Mouse (Mus musculus) lung, adult 2 months (tissue): ENCODE data around the gene Yjefn3. TPM values are rescaled to one million over a fixed set of nuclear protein-coding genes. Genes with fewer than 3 reads are reported as not detected.

ENCODE experiments used
- DNase-seq: peaks from one replicate; pipeline ENCODE4 v3.0.0; 2022
- H3K4me1 ChIP-seq: fragments of 200-500 bp; 2 replicates; pipeline ENCODE4 v1.6.1; 2011; ENCODE audit warnings: low read length; ENCODE audit not compliant: control insufficient read depth, insufficient read depth
- H3K4me3 ChIP-seq: fragments of 200-500 bp; replicated peaks from 2 replicates; pipeline ENCODE3; 2011; ENCODE audit warnings: low read depth, mild to moderate bottlenecking, control low read depth, low read length; ENCODE audit errors: extremely low read depth
- CTCF ChIP-seq: fragments of 200-500 bp; IDR thresholded peaks from 2 replicates; pipeline ENCODE4 v1.5.1; 2011; ENCODE audit warnings: mild to moderate bottlenecking, low read length, control low read depth; ENCODE audit not compliant: insufficient read depth
- POLR2A ChIP-seq: fragments of 200-500 bp; IDR thresholded peaks from 2 replicates; pipeline ENCODE4 v1.6.1; 2011; ENCODE audit warnings: low read depth, mild to moderate bottlenecking, control low read depth, low read length, borderline replicate concordance; ENCODE audit errors: extremely low read depth
- WGBS: fragments of 180-500 bp; shearing (Covaris S2); methylation state at CpG from one replicate; pipeline ENCODE4 v1.1.7; 2018; 5-methylcytosine and 5-hydroxymethylcytosine counted together
- polyA plus RNA-seq: library from polyadenylated mRNA; depleted of rRNA; stranded (reverse); fragments of >200 nt; gene quantifications from 2 replicates; pipeline ENCODE4 v1.2.3, GENCODE M21; 2012

Gene Yjefn3
- polyA plus RNA-seq, 1 experiment = 3.5 TPM

- no peak overlapping the region for H3K4me3 ChIP-seq
- no peak for TF ChIP-seq POLR2A
- TF ChIP-seq CTCF = no peak
- no peak for DNase-seq
- WGBS = 88% methylated on average over 12 of the region's 12 CpGs
- no peaks in the 10 kb centered on the region for H3K4me1 ChIP-seq
Observed at GRCm38 (mm10) chr8:69912478-69913074, 10.1 kb upstream of the Yjefn3 start.

- H3K4me1 ChIP-seq = no peaks in the 10 kb centered on the region
- 89% methylated on average over 13 of the region's 13 CpGs for WGBS
- no peak overlapping the region for H3K4me3 ChIP-seq
- no peak for DNase-seq
- TF ChIP-seq CTCF = no peak
- no peak for TF ChIP-seq POLR2A
Observed at GRCm38 (mm10) chr8:69911917-69912316, 9.4 kb upstream of the Yjefn3 start.

- TF ChIP-seq POLR2A (no peak), CTCF (no peak)
- 80% methylated on average over 2 of the region's 2 CpGs for WGBS
- H3K4me3 ChIP-seq = no peak overlapping the region
- no peak for DNase-seq
- H3K4me1 ChIP-seq = peaks cover 4% of the 10 kb centered on the region; the same call in 1 of the 2 replicates
Observed at GRCm38 (mm10) chr8:69907106-69907505, 4.6 kb upstream of the Yjefn3 start.

- H3K4me3 ChIP-seq = no peak overlapping the region
- no peak for DNase-seq
- TF ChIP-seq POLR2A (no peak), CTCF (no peak)
- H3K4me1 ChIP-seq = peaks cover 4% of the 10 kb centered on the region; the same call in 1 of the 2 replicates
- 82% methylated on average over 2 of the region's 2 CpGs for WGBS
Observed at GRCm38 (mm10) chr8:69906260-69906659, 3.7 kb upstream of the Yjefn3 start.

GRCm38 (mm10) chr8:69904096-69904495, 1.6 kb upstream of the Yjefn3 start:
- H3K4me3 ChIP-seq = no peak overlapping the region
- TF ChIP-seq CTCF = no peak
- TF ChIP-seq POLR2A = no peak
- peaks cover 4% of the 10 kb centered on the region; the same call in 1 of the 2 replicates for H3K4me1 ChIP-seq
- WGBS = 77% methylated on average over 8 of the region's 8 CpGs
- DNase-seq = no peak

- TF ChIP-seq CTCF (no peak), POLR2A (peak; percentile 36; the same call in 1 of the 2 replicates)
- whole genome bisulfite sequencing = under 1% methylated on average over 45 of the region's 45 CpGs
- DNase-seq = peak; percentile 96
- H3K4me1 ChIP-seq = peaks cover 4% of the 10 kb centered on the region; the same call in 1 of the 2 replicates
- H3K4me3 ChIP-seq = peak overlapping the region; percentile 88
Observed at GRCm38 (mm10) chr8:69903063-69903542, 591 bp upstream of the Yjefn3 start.

- Histone ChIP-seq H3K4me3 (peak overlapping the region; percentile 88), H3K4me1 (peaks cover 4% of the 10 kb centered on the region; the same call in 1 of the 2 replicates)
- TF ChIP-seq CTCF (peak; percentile 24; the same call in 1 of the 2 replicates), POLR2A (peak; percentile 92)
- peak; percentile 99 for DNase-seq
- under 1% methylated on average over 41 of the region's 41 CpGs for WGBS
Observed at GRCm38 (mm10) chr8:69901484-69902162, 889 bp downstream of the Yjefn3 start.

- H3K4me3 ChIP-seq = peak overlapping the region; percentile 88
- 15% methylated on average over 12 of the region's 12 CpGs for WGBS
- TF ChIP-seq CTCF (no peak), POLR2A (no peak)
- no peak for DNase-seq
- H3K4me1 ChIP-seq = peaks cover 4% of the 10 kb centered on the region; the same call in 1 of the 2 replicates
Observed at GRCm38 (mm10) chr8:69900895-69901451, 1.5 kb downstream of the Yjefn3 start.

- no peak for DNase-seq
- peaks cover 4% of the 10 kb centered on the region; the same call in 1 of the 2 replicates for H3K4me1 ChIP-seq
- 87% methylated on average over 2 of the region's 2 CpGs for WGBS
- H3K4me3 ChIP-seq = no peak overlapping the region
- no peak for TF ChIP-seq POLR2A
- no peak for TF ChIP-seq CTCF
Observed at GRCm38 (mm10) chr8:69899876-69900275, 2.6 kb downstream of the Yjefn3 start.
